Mouse (Mus musculus) ES-E14 (cell line): ENCODE measurements around the gene Cdnf. TPM values are rescaled to one million over a fixed set of nuclear protein-coding genes. Genes with fewer than 3 reads are reported as not detected.
A peak's percentile ranks its signal among the peaks of the same experiment; 100 is the strongest.

ENCODE experiments used
- DNase-seq: peaks from one replicate; pipeline ENCODE4 v3.0.0-alpha.2; 2013; ENCODE audit warnings: low read depth, low spot score
- H3K27ac ChIP-seq: 2 replicates; pipeline ENCODE4 v1.5.1; 2012; ENCODE audit warnings: low read depth, mild to moderate bottlenecking, low read length, moderate library complexity, mixed read lengths; ENCODE audit not compliant: poor library complexity, insufficient read depth, severe bottlenecking
- H3K36me3 ChIP-seq: 2 replicates; pipeline ENCODE4 v1.6.1; 2012; ENCODE audit warnings: mild to moderate bottlenecking, low read length, moderate library complexity, mixed read lengths; ENCODE audit not compliant: control insufficient read depth, poor library complexity, insufficient read depth, severe bottlenecking
- H3K4me1 ChIP-seq, 2 experiments: fragments of 150-350 bp in 1 of 2; sonication (generic) in 1 of 2; 2 replicates each; pipeline ENCODE4 v1.6.1; 2012; ENCODE audit warnings: low read length in 2 of 2, mild to moderate bottlenecking in 1 of 2, mixed read lengths in 1 of 2; ENCODE audit not compliant: control insufficient read depth in 2 of 2, insufficient read depth in 2 of 2, poor library complexity in 1 of 2
- H3K4me3 ChIP-seq, 2 experiments: fragments of 150-350 bp in 1 of 2; sonication (generic) in 1 of 2; 2 replicates each; pipeline ENCODE4 v1.5.1; 2012; ENCODE audit warnings: low read length in 2 of 2, low read depth in 1 of 2, mild to moderate bottlenecking in 1 of 2, mixed read lengths in 1 of 2; ENCODE audit not compliant: insufficient read depth in 1 of 2, poor library complexity in 1 of 2, severe bottlenecking in 1 of 2
- H3K9ac ChIP-seq: 2 replicates; pipeline ENCODE4 v1.6.1; 2012; ENCODE audit warnings: low read depth, mild to moderate bottlenecking, low read length, mixed read lengths; ENCODE audit not compliant: poor library complexity, insufficient read depth, severe bottlenecking
- H3K9me3 ChIP-seq: fragments of 150-350 bp; sonication (generic); 2 replicates; pipeline ENCODE4 v1.6.1; 2012; ENCODE audit warnings: low read depth, mild to moderate bottlenecking, low read length; ENCODE audit not compliant: control insufficient read depth, insufficient read depth
- CHD2 ChIP-seq: IDR thresholded peaks from 2 replicates; pipeline ENCODE4 v1.6.1; 2014; ENCODE audit warnings: mild to moderate bottlenecking, low read depth, low read length, inconsistent platforms
- HCFC1 ChIP-seq: IDR thresholded peaks from 2 replicates; pipeline ENCODE4 v1.6.1; 2012; ENCODE audit warnings: low read length, inconsistent platforms, borderline replicate concordance; ENCODE audit not compliant: insufficient read depth
- MAFK ChIP-seq: IDR thresholded peaks from 2 replicates; pipeline ENCODE4 v1.6.1; 2014; ENCODE audit warnings: mild to moderate bottlenecking, low read depth, low read length, inconsistent platforms; ENCODE audit not compliant: insufficient read depth
- ZC3H11A ChIP-seq: IDR thresholded peaks from 2 replicates; pipeline ENCODE4 v1.6.1; 2012; ENCODE audit warnings: low read depth, mild to moderate bottlenecking, inconsistent platforms, low read length, borderline replicate concordance
- ZNF384 ChIP-seq: IDR thresholded peaks from 2 replicates; pipeline ENCODE4 v1.6.1; 2012; ENCODE audit warnings: low read depth, low read length, inconsistent platforms
- in situ Hi-C, 2 experiments: fragments of 600-800 bp; cut with MboI; formaldehyde crosslinking; loops; one replicate each; pipeline ENCODE4 v1.15.1; 2025; ENCODE audit warnings: low sequenced_read_pairs in 2 of 2, inconsistent platforms in 1 of 2; ENCODE audit not compliant: unreplicated experiment in 2 of 2
- total RNA-seq: library from RNA; depleted of rRNA; stranded (reverse); fragments of 300-350 nt; gene quantifications from 2 replicates; pipeline ENCODE4 v1.2.3, GENCODE M21; 2012

Gene Cdnf
- total RNA-seq, 1 experiment, result 0.58 TPM

GRCm38 (mm10) chr2:3475746-3476251, 37.0 kb upstream of the Cdnf start:
- no peak for DNase-seq

GRCm38 (mm10) chr2:3480239-3480638, 32.6 kb upstream of the Cdnf start:
- in situ Hi-C loops, result no loop called here
- no peaks in the 10 kb centered on the region for H3K9me3 ChIP-seq
- no peak overlapping the region for H3K27ac ChIP-seq
- H3K4me3 ChIP-seq, result no peak overlapping the region
- H3K4me1 ChIP-seq, result no peaks in the 10 kb centered on the region; a peak in 1 of 4 replicates
- TF ChIP-seq ZC3H11A (no peak), HCFC1 (no peak), ZNF384 (no peak)
- DNase-seq, result no peak
- H3K36me3 ChIP-seq, result no peaks in the 10 kb centered on the region
- H3K9ac ChIP-seq, result no peak overlapping the region

More at GRCm38 (mm10) chr2:3475746-3476251, 37.0 kb upstream of the Cdnf start:
- no peaks in the 10 kb centered on the region for H3K9me3 ChIP-seq
- in situ Hi-C loops, result no loop called here
- peak overlapping the region in 1 of 2 experiments; percentile 94; a peak in 1 of 4 replicates for H3K4me3 ChIP-seq
- peaks cover 4% of the 10 kb centered on the region; the same call in 1 of the 2 replicates for H3K36me3 ChIP-seq
- TF ChIP-seq CHD2, result no peak
- no peak for TF ChIP-seq MAFK
- no peak for TF ChIP-seq ZC3H11A
- H3K9ac ChIP-seq, result no peak overlapping the region
- H3K27ac ChIP-seq, result no peak overlapping the region
- peaks cover 0 to 2% of the 10 kb centered on the region in 2 experiments; a peak in 2 of 4 replicates for H3K4me1 ChIP-seq

GRCm38 (mm10) chr2:3489816-3490215, 23.0 kb upstream of the Cdnf start:
- Histone ChIP-seq H3K4me1 (no peaks in the 10 kb centered on the region), H3K4me3 (no peak overlapping the region), H3K36me3 (peaks cover 31% of the 10 kb centered on the region), H3K27ac (no peak overlapping the region), H3K9ac (no peak overlapping the region), H3K9me3 (no peaks in the 10 kb centered on the region)
- no peak for TF ChIP-seq ZC3H11A
- TF ChIP-seq MAFK, result no peak
- no peak for TF ChIP-seq HCFC1
- DNase-seq, result no peak
- in situ Hi-C loops, result no loop called here

GRCm38 (mm10) chr2:3493833-3494409, 18.9 kb upstream of the Cdnf start:
- Histone ChIP-seq H3K4me3 (no peak overlapping the region), H3K27ac (no peak overlapping the region), H3K9me3 (no peaks in the 10 kb centered on the region), H3K36me3 (peaks cover 44% of the 10 kb centered on the region), H3K9ac (no peak overlapping the region), H3K4me1 (no peaks in the 10 kb centered on the region)
- TF ChIP-seq MAFK (no peak), CHD2 (no peak)
- DNase-seq, result no peak
- in situ Hi-C loops, result no loop called here

- H3K4me1 ChIP-seq, result no peaks in the 10 kb centered on the region
- no peak for DNase-seq
- H3K27ac ChIP-seq, result no peak overlapping the region
- in situ Hi-C loops, result no loop called here
- H3K4me3 ChIP-seq, result no peak overlapping the region
- H3K9ac ChIP-seq, result no peak overlapping the region
- H3K9me3 ChIP-seq, result no peaks in the 10 kb centered on the region
- no peak for TF ChIP-seq MAFK
- no peak for TF ChIP-seq ZNF384
- no peak for TF ChIP-seq HCFC1
- no peak for TF ChIP-seq CHD2
- TF ChIP-seq ZC3H11A, result no peak
- H3K36me3 ChIP-seq, result peaks cover 33% of the 10 kb centered on the region
Measured at GRCm38 (mm10) chr2:3499543-3499942, 13.3 kb upstream of the Cdnf start.
